Mouse (Mus musculus): ENCODE measurements around the gene Ddx55.

Ddx55 gene

GRCm38 (mm10) chr5:124552558-124553307 lies at the start of gene Ddx55:
Gene Ddx55 (plus strand): TSS chr5:124552864.
- peak; percentile 87 for DNase-seq (ENCODE audit: low spot score)

GRCm38 (mm10) chr5:124503742-124504141 lies 48.9 kb upstream of the Ddx55 start:
- DNase-seq (ENCODE audit: low spot score), result no peak

GRCm38 (mm10) chr5:124505235-124505634 lies 47.4 kb upstream of the Ddx55 start:
- no peak for DNase-seq (ENCODE audit: low spot score)

- DNase-seq (ENCODE audit: low spot score), result no peak
Measured at GRCm38 (mm10) chr5:124506731-124507359, 45.8 kb upstream of the Ddx55 start.

GRCm38 (mm10) chr5:124509200-124509599 lies 43.5 kb upstream of the Ddx55 start:
- no peak for DNase-seq (ENCODE audit: low spot score)

GRCm38 (mm10) chr5:124509742-124510237 lies 42.9 kb upstream of the Ddx55 start:
- DNase-seq (ENCODE audit: low spot score), result no peak

- no peak for DNase-seq (ENCODE audit: low spot score)
Measured at GRCm38 (mm10) chr5:124510536-124511050, 42.1 kb upstream of the Ddx55 start.

GRCm38 (mm10) chr5:124515789-124516188 lies 36.9 kb upstream of the Ddx55 start:
- no peak for DNase-seq (ENCODE audit: low spot score)

GRCm38 (mm10) chr5:124518648-124519047 lies 34.0 kb upstream of the Ddx55 start:
- DNase-seq (ENCODE audit: low spot score), result no peak

- DNase-seq (ENCODE audit: low spot score), result no peak
Measured at GRCm38 (mm10) chr5:124521588-124521987, 31.1 kb upstream of the Ddx55 start.

GRCm38 (mm10) chr5:124523032-124523431 lies 29.6 kb upstream of the Ddx55 start:
- no peak for DNase-seq (ENCODE audit: low spot score)

- DNase-seq (ENCODE audit: low spot score), result no peak
Measured at GRCm38 (mm10) chr5:124524943-124525342, 27.7 kb upstream of the Ddx55 start.

GRCm38 (mm10) chr5:124528351-124528750 lies 24.3 kb upstream of the Ddx55 start:
- DNase-seq (ENCODE audit: low spot score), result no peak

- DNase-seq (ENCODE audit: low spot score), result no peak
Measured at GRCm38 (mm10) chr5:124528791-124529190, 23.9 kb upstream of the Ddx55 start.

- no peak for DNase-seq (ENCODE audit: low spot score)
Measured at GRCm38 (mm10) chr5:124529191-124529651, 23.4 kb upstream of the Ddx55 start.

GRCm38 (mm10) chr5:124529697-124530096 lies 23.0 kb upstream of the Ddx55 start:
- DNase-seq (ENCODE audit: low spot score), result no peak

- peak; percentile 86 for DNase-seq (ENCODE audit: low spot score)
Measured at GRCm38 (mm10) chr5:124530655-124531582, 21.7 kb upstream of the Ddx55 start, which contains the start of gene Rilpl1. Gene Rilpl1 (minus strand): TSS chr5:124531391.

GRCm38 (mm10) chr5:124531583-124531930 lies 21.1 kb upstream of the Ddx55 start:
- no peak for DNase-seq (ENCODE audit: low spot score)

- peak; percentile 17 for DNase-seq (ENCODE audit: low spot score)
Measured at GRCm38 (mm10) chr5:124532451-124532850, 20.2 kb upstream of the Ddx55 start.

- no peak for DNase-seq (ENCODE audit: low spot score)
Measured at GRCm38 (mm10) chr5:124535016-124535415, 17.6 kb upstream of the Ddx55 start.

GRCm38 (mm10) chr5:124536776-124537175 lies 15.9 kb upstream of the Ddx55 start:
- peak; percentile 60 for DNase-seq (ENCODE audit: low spot score)

Measured in ovary, postnatal 36 days (tissue).